Mouse (Mus musculus) heart, adult 2 months (tissue): ENCODE results near the gene Calhm1.

ENCODE experiments used
- CTCF ChIP-seq: fragments of 200-600 bp; IDR thresholded peaks from 2 replicates; pipeline ENCODE4 v1.8.1; 2022; ENCODE audit warnings: antibody characterized with exemption, mild to moderate bottlenecking, moderate library complexity
- POLR2A ChIP-seq: fragments of 200-500 bp; IDR thresholded peaks from 2 replicates; pipeline ENCODE4 v1.6.1; 2011; ENCODE audit warnings: mild to moderate bottlenecking, low read depth, low read length, control low read depth; ENCODE audit not compliant: insufficient read depth

DNA sequence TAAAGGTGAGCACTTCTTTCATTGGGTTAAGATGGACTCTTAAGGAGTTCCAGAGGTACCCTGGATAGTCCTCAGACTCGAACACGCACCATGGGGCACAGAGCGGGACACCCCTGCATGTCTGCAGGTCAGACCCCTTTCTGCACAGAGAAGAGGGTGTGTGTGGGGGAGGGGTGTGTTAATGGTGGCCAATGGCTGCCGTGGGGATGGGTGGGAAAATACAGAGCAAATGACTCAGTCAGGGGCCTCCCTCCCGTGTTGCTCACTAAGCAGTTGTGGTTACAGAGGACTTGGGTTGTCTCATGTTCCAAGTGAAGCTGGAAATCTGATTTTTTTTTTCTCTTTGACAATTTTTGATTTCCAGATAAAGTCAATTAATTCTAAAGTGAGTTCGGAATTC, 1.6 kb downstream of the Calhm1 start:
- TF ChIP-seq CTCF, result no peak
- no peak for TF ChIP-seq POLR2A
